Mouse (Mus musculus) thymus, postnatal 4 days (tissue): ENCODE measurements around the gene Olfr750.

Experiments used
- DNase-seq: peaks from one replicate; pipeline ENCODE4 v3.0.0; 2021

The Olfr750 gene

GRCm38 (mm10) chr14:51088166-51088969 lies 14.1 kb upstream of the Olfr750 start:
- DNase-seq: peak; percentile 87

- DNase-seq: no peak
Measured at GRCm38 (mm10) chr14:51087762-51088161, 13.5 kb upstream of the Olfr750 start.

GRCm38 (mm10) chr14:51085911-51086310 lies 11.7 kb upstream of the Olfr750 start:
- no peak for DNase-seq

- no peak for DNase-seq
Measured at GRCm38 (mm10) chr14:51085086-51085485, 10.9 kb upstream of the Olfr750 start.

- no peak for DNase-seq
Measured at GRCm38 (mm10) chr14:51083805-51084204, 9.6 kb upstream of the Olfr750 start.

- peak; percentile 81 for DNase-seq
Measured at GRCm38 (mm10) chr14:51082599-51083581, 8.7 kb upstream of the Olfr750 start.

- DNase-seq: no peak
Measured at GRCm38 (mm10) chr14:51081035-51081434, 6.8 kb upstream of the Olfr750 start.

GRCm38 (mm10) chr14:51079180-51079579 lies 4.9 kb upstream of the Olfr750 start:
- DNase-seq: no peak

GRCm38 (mm10) chr14:51069617-51070016 lies 4.6 kb downstream of the Olfr750 start:
- peak; percentile 80 for DNase-seq

- DNase-seq: no peak
Measured at GRCm38 (mm10) chr14:51068956-51069355, 5.3 kb downstream of the Olfr750 start.

- DNase-seq: no peak
Measured at GRCm38 (mm10) chr14:51060761-51061160, 13.5 kb downstream of the Olfr750 start.

- DNase-seq: no peak
Measured at GRCm38 (mm10) chr14:51057401-51057831, 16.8 kb downstream of the Olfr750 start, which contains the start of gene Rnase12. Gene Rnase12, minus strand, starts transcription at chr14:51057661.

GRCm38 (mm10) chr14:51054243-51055237 lies 19.7 kb downstream of the Olfr750 start:
- DNase-seq: no peak

GRCm38 (mm10) chr14:51053176-51053575 lies 21.1 kb downstream of the Olfr750 start:
- no peak for DNase-seq

- no peak for DNase-seq
Measured at GRCm38 (mm10) chr14:51051941-51052340, 22.3 kb downstream of the Olfr750 start.

- DNase-seq: no peak
Measured at GRCm38 (mm10) chr14:51050063-51050462, 24.2 kb downstream of the Olfr750 start, which contains the start of gene Rnase11. Gene Rnase11, minus strand, starts transcription at chr14:51050163.

- no peak for DNase-seq
Measured at GRCm38 (mm10) chr14:51047846-51048245, 26.4 kb downstream of the Olfr750 start.

GRCm38 (mm10) chr14:51041769-51042168 lies 32.5 kb downstream of the Olfr750 start, which contains the start of gene Rnase9:
Gene Rnase9, minus strand, starts transcription at chr14:51041869.
- DNase-seq: no peak

GRCm38 (mm10) chr14:51036214-51036613 lies 38.0 kb downstream of the Olfr750 start:
- no peak for DNase-seq

GRCm38 (mm10) chr14:51035206-51035605 lies 39.0 kb downstream of the Olfr750 start:
- DNase-seq: no peak

GRCm38 (mm10) chr14:51027387-51028155 lies 46.7 kb downstream of the Olfr750 start:
- no peak for DNase-seq
